Mouse (Mus musculus): Measurements from ENCODE around the gene Klrb1. TPM values are rescaled to one million over a fixed set of nuclear protein-coding genes. Genes with fewer than 3 reads are reported as not detected.

The Klrb1 gene
- polyA plus RNA-seq, 1 experiment from 2014 or later, result not detected

DNA sequence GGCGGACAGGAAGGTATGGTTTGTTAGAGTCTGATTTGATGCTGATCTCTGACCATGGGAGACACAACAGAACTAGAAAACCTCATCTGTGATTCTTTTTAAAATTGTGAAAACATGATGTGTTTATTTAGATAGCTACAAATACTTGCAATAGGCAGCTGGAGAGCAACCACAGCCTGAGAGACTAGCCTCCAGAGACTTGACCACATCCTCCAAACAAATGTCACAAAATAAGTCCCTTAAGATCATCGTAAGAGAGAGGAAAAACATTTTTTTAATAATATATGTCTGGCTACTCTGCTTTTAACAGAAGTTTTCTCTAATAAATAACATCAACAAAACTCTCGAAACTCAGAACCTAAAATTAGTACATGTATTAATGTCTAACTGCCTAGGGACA, 9.2 kb upstream of the Klrb1 start:
- H3K27me3 ChIP-seq (replicated peaks), result no peaks in the 10 kb centered on the region
- no peak overlapping the region for H3K4me2 ChIP-seq
- no peak overlapping the region for H3K27ac ChIP-seq (ENCODE audit: poor library complexity, severe bottlenecking)
- no peak overlapping the region for H3K4me3 ChIP-seq
- H3K4me1 ChIP-seq (replicated peaks), result no peaks in the 10 kb centered on the region
- H3K9me3 ChIP-seq (replicated peaks), result no peaks in the 10 kb centered on the region
- 76% methylated on average over 3 of the region's 3 CpGs for WGBS
- ATAC-seq (ENCODE audit: insufficient number of reproducible peaks, low FRiP score), result no peak
- no peaks in the 10 kb centered on the region for H3K36me3 ChIP-seq
- no peak overlapping the region for H3K9ac ChIP-seq

DNA sequence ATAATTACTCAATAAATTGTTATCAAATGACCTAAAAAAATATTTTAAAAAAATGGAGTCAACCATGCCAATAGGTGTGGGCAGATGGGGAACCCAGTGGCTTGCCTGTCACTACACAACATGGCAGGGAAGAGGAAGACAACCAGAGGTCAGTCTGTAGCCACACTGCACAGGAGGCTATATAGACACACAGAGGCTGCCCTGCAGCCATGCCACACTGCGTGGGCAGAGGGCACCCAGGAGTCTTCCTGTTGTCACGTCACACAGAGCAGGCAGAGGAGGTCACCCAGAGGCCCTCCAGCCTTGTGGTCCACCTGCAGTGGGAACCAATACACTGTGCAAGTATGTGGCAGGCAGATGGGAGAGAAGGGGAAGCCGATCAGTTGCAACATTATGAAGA, 21.2 kb downstream of the Klrb1 start:
- Histone ChIP-seq H3K27ac (ENCODE audit: poor library complexity, severe bottlenecking) (no peak overlapping the region), H3K36me3 (no peaks in the 10 kb centered on the region), H3K9me3 (replicated peaks) (no peaks in the 10 kb centered on the region), H3K4me2 (no peak overlapping the region), H3K4me3 (no peak overlapping the region), H3K4me1 (replicated peaks) (no peaks in the 10 kb centered on the region), H3K9ac (no peak overlapping the region), H3K27me3 (replicated peaks) (no peaks in the 10 kb centered on the region)
- 69% methylated on average over 3 of the region's 3 CpGs for WGBS
- ATAC-seq (ENCODE audit: insufficient number of reproducible peaks, low FRiP score), result no peak

DNA sequence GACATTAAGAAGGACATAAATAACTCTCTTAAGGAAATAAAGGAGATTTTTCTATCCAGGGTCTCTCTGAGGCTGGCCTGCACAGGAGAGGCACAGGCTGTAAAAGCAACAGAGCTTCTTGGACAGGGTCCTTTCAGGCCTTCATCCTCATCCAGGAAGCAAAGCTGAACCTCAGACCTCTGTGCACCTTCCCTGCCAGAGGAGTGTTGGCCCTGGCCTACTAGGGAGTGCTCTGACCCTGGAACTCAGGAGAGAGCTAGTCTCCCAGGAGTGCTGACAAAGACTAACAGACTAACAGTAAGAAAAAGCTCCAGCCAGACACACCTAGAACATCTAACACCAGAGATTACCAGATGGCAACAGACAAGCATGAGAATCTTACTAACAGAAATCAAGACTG, 43.3 kb downstream of the Klrb1 start:
- no peaks in the 10 kb centered on the region for H3K9me3 ChIP-seq (replicated peaks)
- no peaks in the 10 kb centered on the region for H3K27me3 ChIP-seq (replicated peaks)
- no peak overlapping the region for H3K9ac ChIP-seq
- no peak overlapping the region for H3K4me2 ChIP-seq
- H3K36me3 ChIP-seq, result no peaks in the 10 kb centered on the region
- no peak for ATAC-seq (ENCODE audit: insufficient number of reproducible peaks, low FRiP score)
- H3K27ac ChIP-seq (ENCODE audit: poor library complexity, severe bottlenecking), result no peak overlapping the region
- no peak overlapping the region for H3K4me3 ChIP-seq
- no peaks in the 10 kb centered on the region for H3K4me1 ChIP-seq (replicated peaks)

DNA sequence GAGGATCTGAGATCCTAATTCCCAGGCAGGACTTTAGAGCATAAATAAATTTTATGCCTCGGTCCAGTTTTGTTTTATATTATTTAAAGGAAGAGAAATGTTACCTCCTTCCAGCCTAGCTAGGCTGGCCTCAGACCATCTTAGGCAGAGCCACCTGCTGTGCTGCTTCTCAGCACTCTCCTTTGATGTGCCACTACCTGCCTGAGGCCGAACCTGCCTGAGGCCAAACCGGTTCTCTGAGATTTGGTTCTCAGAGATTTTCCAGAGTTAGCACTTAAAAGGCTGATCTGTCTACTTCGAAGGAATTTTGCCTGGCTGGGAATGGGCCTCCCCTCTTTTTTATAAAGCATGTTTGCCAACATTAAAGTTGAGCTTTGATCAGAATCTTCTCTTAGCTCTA, 52.9 kb downstream of the Klrb1 start:
- no peak for ATAC-seq (ENCODE audit: insufficient number of reproducible peaks, low FRiP score)
- Histone ChIP-seq H3K36me3 (no peaks in the 10 kb centered on the region), H3K4me3 (no peak overlapping the region), H3K4me1 (replicated peaks) (no peaks in the 10 kb centered on the region), H3K27ac (ENCODE audit: poor library complexity, severe bottlenecking) (no peak overlapping the region), H3K9me3 (replicated peaks) (peaks cover 7% of the 10 kb centered on the region), H3K27me3 (replicated peaks) (no peaks in the 10 kb centered on the region), H3K9ac (no peak overlapping the region), H3K4me2 (no peak overlapping the region)
- WGBS, result 46% methylated on average over 4 of the region's 4 CpGs

DNA sequence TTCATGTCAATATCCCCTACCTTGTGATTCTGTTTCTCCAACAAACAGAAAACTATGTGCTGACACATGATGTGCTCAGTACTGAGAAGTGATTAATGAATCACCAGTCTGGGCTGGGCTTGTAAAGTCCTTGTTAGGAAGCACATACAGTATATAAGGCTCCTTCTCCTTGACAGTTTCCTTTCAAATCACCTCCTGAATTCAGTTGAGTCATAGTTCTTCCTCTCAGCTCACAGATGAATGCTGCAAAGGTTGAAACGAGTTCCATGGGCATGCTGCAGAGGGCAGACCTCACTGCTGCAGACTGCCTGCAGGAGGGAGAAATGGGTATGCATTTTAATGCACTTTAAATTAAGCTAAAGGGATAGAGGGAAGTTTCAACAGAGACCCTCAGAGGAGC, 60.7 kb downstream of the Klrb1 start, which contains the start of gene Clec2h:
TSS of gene Clec2h (plus strand) at position 180 of the 400 bp plus-strand sequence.
- Histone ChIP-seq H3K27ac (ENCODE audit: poor library complexity, severe bottlenecking) (no peak within 1 kb of the TSS), H3K4me1 (replicated peaks) (no peaks in the 10 kb centered on the region), H3K27me3 (replicated peaks) (no peaks in the 10 kb centered on the region), H3K36me3 (no peaks in the 10 kb centered on the region), H3K4me2 (no peak within 1 kb of the TSS), H3K4me3 (no peak within 1 kb of the TSS), H3K9me3 (replicated peaks) (no peaks in the 10 kb centered on the region), H3K9ac (no peak within 1 kb of the TSS)
- WGBS, result 12% methylated on average over 1 of the region's 1 CpGs
- no peak for ATAC-seq (ENCODE audit: insufficient number of reproducible peaks, low FRiP score)

DNA sequence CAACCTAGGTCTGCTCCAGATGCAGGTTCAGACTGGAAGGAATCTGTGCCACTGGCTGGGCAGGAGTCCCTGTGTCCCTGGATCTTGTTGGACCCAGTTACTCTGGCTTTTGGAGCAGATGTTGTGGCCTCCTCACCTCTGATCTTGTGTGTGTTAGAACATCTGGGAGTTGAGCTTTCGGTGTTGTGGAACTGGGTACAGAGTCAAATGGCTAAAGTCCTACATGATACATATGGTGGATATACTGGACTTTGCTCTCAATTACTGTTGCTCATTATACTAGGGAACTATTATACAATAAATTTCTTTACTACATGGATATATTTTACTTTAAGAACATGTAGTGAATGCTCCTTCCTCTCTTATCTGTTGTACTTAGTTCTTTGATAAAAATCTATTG, 61.6 kb downstream of the Klrb1 start:
- no peaks in the 10 kb centered on the region for H3K4me1 ChIP-seq (replicated peaks)
- H3K9ac ChIP-seq, result no peak overlapping the region
- no peak overlapping the region for H3K4me3 ChIP-seq
- 91% methylated on average over 1 of the region's 1 CpGs for WGBS
- H3K36me3 ChIP-seq, result no peaks in the 10 kb centered on the region
- no peaks in the 10 kb centered on the region for H3K9me3 ChIP-seq (replicated peaks)
- no peak overlapping the region for H3K4me2 ChIP-seq
- no peak for ATAC-seq (ENCODE audit: insufficient number of reproducible peaks, low FRiP score)
- H3K27ac ChIP-seq (ENCODE audit: poor library complexity, severe bottlenecking), result no peak overlapping the region
- H3K27me3 ChIP-seq (replicated peaks), result no peaks in the 10 kb centered on the region

Other genes starting within 250 kb of the Klrb1 start
- 0.21 and 0.34 TPM in 2 replicates for gene Pzp, start 196.3 kb downstream of the Klrb1 start, polyA plus RNA-seq (2016; fragmentation: Nextera tagmentation; extraction: Ambion mirVana)
- gene A2ml1, start 141.5 kb downstream of the Klrb1 start, polyA plus RNA-seq (2016; fragmentation: Nextera tagmentation; extraction: Ambion mirVana), result 0.08 and 0.15 TPM in 2 replicates
- gene Klrb1a, start 99.5 kb downstream of the Klrb1 start, polyA plus RNA-seq (2016; fragmentation: Nextera tagmentation; extraction: Ambion mirVana), result not detected in 2 replicates
- 0.18 TPM in 1 of 2 replicates, not detected in the other for gene Clec2h, start 60.7 kb downstream of the Klrb1 start, polyA plus RNA-seq (2016; fragmentation: Nextera tagmentation; extraction: Ambion mirVana)
- not detected in 2 replicates for gene Klrb1c, start 66.2 kb upstream of the Klrb1 start, polyA plus RNA-seq (2016; fragmentation: Nextera tagmentation; extraction: Ambion mirVana)
- gene Gm44511, start 103.3 kb upstream of the Klrb1 start, polyA plus RNA-seq (2016; fragmentation: Nextera tagmentation; extraction: Ambion mirVana), result not detected in 2 replicates
- not detected in 2 replicates for gene Klrb1b, start 103.3 kb upstream of the Klrb1 start, polyA plus RNA-seq (2016; fragmentation: Nextera tagmentation; extraction: Ambion mirVana)
- gene Clec2i, start 164.5 kb upstream of the Klrb1 start, polyA plus RNA-seq (2016; fragmentation: Nextera tagmentation; extraction: Ambion mirVana), result not detected in 2 replicates
- 0.68 TPM in 1 of 2 replicates, not detected in the other for gene BC035044, start 168.1 kb upstream of the Klrb1 start, polyA plus RNA-seq (2016; fragmentation: Nextera tagmentation; extraction: Ambion mirVana)
- gene Clec2g, start 211.3 kb upstream of the Klrb1 start, polyA plus RNA-seq (2016; fragmentation: Nextera tagmentation; extraction: Ambion mirVana), result not detected in 2 replicates